Mouse (Mus musculus) ES-E14 (cell line): ENCODE measurements around the gene Gmppb.

Source experiments
- HCFC1 ChIP-seq: IDR thresholded peaks from 2 replicates; pipeline ENCODE4 v1.6.1; 2012; ENCODE audit warnings: low read length, inconsistent platforms, borderline replicate concordance; ENCODE audit not compliant: insufficient read depth
- MAFK ChIP-seq: IDR thresholded peaks from 2 replicates; pipeline ENCODE4 v1.6.1; 2014; ENCODE audit warnings: mild to moderate bottlenecking, low read depth, low read length, inconsistent platforms; ENCODE audit not compliant: insufficient read depth
- ZNF384 ChIP-seq: IDR thresholded peaks from 2 replicates; pipeline ENCODE4 v1.6.1; 2012; ENCODE audit warnings: low read depth, low read length, inconsistent platforms

DNA sequence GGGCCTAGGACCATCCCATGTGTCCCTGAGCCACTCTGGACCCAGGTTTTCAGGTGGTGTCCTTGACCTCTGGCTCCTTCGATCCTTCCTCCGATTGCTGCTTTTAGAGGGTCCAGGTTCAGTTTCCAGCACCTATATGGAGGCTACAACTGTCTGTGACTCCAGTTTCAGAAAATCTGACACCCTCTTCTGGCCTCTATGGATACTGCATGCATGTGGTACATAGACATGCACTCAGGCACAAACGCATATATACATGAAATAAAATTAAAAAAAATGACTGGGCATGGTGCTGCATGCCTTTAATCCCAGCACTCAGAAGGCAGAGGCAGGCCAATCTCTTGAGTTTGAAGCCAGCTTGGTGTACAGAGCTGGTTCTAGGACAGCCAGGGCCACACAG lies 21.2 kb upstream of the Gmppb start:
- TF ChIP-seq ZNF384 (no peak), HCFC1 (no peak), MAFK (no peak)
